Mouse (Mus musculus): ENCODE results near the gene Serinc2.

- TF ChIP-seq CTCF (conservative IDR thresholded peaks at IDR 0.05; ENCODE audit: low read length): no peak
- no peak for TF ChIP-seq NANOG (IDR thresholded peaks at IDR 0.05; ENCODE audit: borderline replicate concordance, low read length)
These were observed 7.5 kb upstream of the Serinc2 start for GRCm38 (mm10) chr4:130286531-130286930.
